Mouse (Mus musculus): ENCODE results near the gene Pik3r5. TPM values are rescaled to one million over a fixed set of nuclear protein-coding genes. Genes with fewer than 3 reads are reported as not detected.

Pik3r5 gene
- total and polyA plus RNA-seq, 3 experiments: 0.02 to 0.49 TPM; not detected in 1

DNA sequence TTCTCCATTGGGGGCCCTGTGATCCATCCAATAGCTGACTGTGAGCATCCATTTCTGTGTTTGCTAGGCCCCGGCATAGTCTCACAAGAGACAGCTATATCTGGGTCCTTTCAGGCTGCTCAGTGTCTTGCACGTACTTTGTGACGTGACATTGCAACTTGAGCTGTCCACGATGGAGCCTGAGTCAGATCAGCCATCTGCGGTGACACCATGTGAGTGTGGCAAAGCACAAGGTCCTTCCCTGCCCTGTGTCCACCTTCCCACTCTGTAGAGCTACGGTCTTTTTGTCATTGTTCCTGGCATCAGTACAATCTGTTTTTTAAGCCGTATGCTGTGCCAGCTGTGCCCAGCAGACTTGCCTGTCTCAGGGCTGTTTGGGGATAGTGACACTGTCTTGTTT is 75.3 kb downstream of the Pik3r5 start:
- ATAC-seq (ENCODE audit: extremely low read depth, insufficient number of reproducible peaks, low FRiP score, poor library complexity, severe bottlenecking): no peak
- TF ChIP-seq GATA1 (IDR thresholded peaks at IDR 0.05; ENCODE audit: borderline replicate concordance, low read length): no peak
- no peak for TF ChIP-seq GATA2 (IDR thresholded peaks at IDR 0.05; ENCODE audit: borderline replicate concordance, low read depth, low read length)
- no peak for TF ChIP-seq CTCF (IDR thresholded peaks at IDR 0.05; ENCODE audit: low read depth, low read length)
- no peak for TF ChIP-seq TAL1 (conservative IDR thresholded peaks at IDR 0.05; ENCODE audit: low read depth, low read length)
- no peak for TF ChIP-seq POLR2AphosphoS5 (IDR thresholded peaks at IDR 0.05; ENCODE audit: insufficient replicate concordance, low read depth, low read length)
- H3K4me3 ChIP-seq (ENCODE audit: low read depth, low read length): no peak overlapping the region
- no peaks in the 10 kb centered on the region for H3K9me3 ChIP-seq (replicated peaks)
- no peaks in the 10 kb centered on the region for H3K36me3 ChIP-seq (replicated peaks)
- peaks cover 6% of the 10 kb centered on the region for H3K27me3 ChIP-seq (ENCODE audit: insufficient read depth, low read length)
- no peak for DNase-seq (ENCODE audit: low spot score)
- H3K4me1 ChIP-seq (ENCODE audit: insufficient read depth, low read depth, low read length): peaks cover 4% of the 10 kb centered on the region; the same call in 1 of the 2 replicates

DNA sequence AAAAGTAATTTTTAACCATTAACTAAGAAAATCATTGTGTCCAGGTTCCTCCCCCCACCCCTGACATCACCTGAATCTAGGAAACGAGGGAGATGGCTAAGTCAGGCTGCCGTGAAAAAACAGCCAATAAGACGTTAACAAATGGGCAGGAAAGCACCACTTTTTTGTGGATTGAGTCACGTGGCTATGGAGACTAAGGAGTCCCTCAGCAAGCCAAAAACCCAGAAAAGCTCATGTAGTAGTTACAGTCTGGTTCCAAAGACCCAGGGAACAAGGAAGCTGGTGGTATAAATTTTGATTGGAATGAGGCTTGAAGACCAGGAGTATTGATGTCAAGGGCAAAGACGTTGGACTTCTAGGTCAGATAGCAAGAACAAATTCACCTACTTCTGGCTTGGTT is 76.7 kb downstream of the Pik3r5 start:
- no peaks in the 10 kb centered on the region for H3K36me3 ChIP-seq (replicated peaks)
- DNase-seq (ENCODE audit: low spot score) (no peak), ATAC-seq (ENCODE audit: extremely low read depth, insufficient number of reproducible peaks, low FRiP score, poor library complexity, severe bottlenecking) (no peak)
- H3K4me3 ChIP-seq (ENCODE audit: low read depth, low read length): no peak overlapping the region
- H3K27me3 ChIP-seq (ENCODE audit: insufficient read depth, low read length): peaks cover 3% of the 10 kb centered on the region; the same call in 1 of the 2 replicates
- H3K4me1 ChIP-seq (ENCODE audit: insufficient read depth, low read depth, low read length): no peaks in the 10 kb centered on the region
- TF ChIP-seq POLR2AphosphoS5 (IDR thresholded peaks at IDR 0.05; ENCODE audit: insufficient replicate concordance, low read depth, low read length): no peak
- no peak for TF ChIP-seq GATA1 (IDR thresholded peaks at IDR 0.05; ENCODE audit: borderline replicate concordance, low read length)
- TF ChIP-seq TAL1 (conservative IDR thresholded peaks at IDR 0.05; ENCODE audit: low read depth, low read length): no peak
- no peak for TF ChIP-seq CTCF (IDR thresholded peaks at IDR 0.05; ENCODE audit: low read depth, low read length)
- TF ChIP-seq GATA2 (IDR thresholded peaks at IDR 0.05; ENCODE audit: borderline replicate concordance, low read depth, low read length): no peak
- H3K9me3 ChIP-seq (replicated peaks): no peaks in the 10 kb centered on the region; the same call in 1 of the 2 replicates

DNA sequence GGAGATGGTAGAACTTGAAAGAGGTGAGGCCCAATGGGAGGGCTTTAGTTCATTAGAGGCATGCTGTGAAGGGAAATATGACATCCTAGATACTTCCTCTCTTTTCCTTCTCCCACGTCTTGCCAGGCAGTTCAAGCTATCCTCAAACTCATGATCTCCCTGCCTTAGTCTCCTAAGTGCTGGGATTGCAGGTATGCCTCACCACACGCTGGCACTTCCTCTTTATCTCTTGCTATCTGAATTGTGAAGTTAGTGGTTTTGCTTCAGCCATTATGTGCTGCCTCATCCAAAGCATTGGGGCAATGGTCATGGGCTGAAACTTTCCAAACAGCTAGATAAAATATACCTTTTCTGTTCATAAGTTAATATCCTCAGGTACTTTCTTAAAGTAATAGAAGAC is 77.3 kb downstream of the Pik3r5 start:
- Histone ChIP-seq H3K27me3 (ENCODE audit: insufficient read depth, low read length) (peaks cover 3% of the 10 kb centered on the region; the same call in 1 of the 2 replicates), H3K4me1 (ENCODE audit: insufficient read depth, low read depth, low read length) (no peaks in the 10 kb centered on the region), H3K9me3 (replicated peaks) (no peaks in the 10 kb centered on the region; the same call in 1 of the 2 replicates), H3K36me3 (replicated peaks) (no peaks in the 10 kb centered on the region), H3K4me3 (ENCODE audit: low read depth, low read length) (no peak overlapping the region)
- TF ChIP-seq POLR2AphosphoS5 (IDR thresholded peaks at IDR 0.05; ENCODE audit: insufficient replicate concordance, low read depth, low read length) (no peak), CTCF (IDR thresholded peaks at IDR 0.05; ENCODE audit: low read depth, low read length) (no peak), GATA1 (IDR thresholded peaks at IDR 0.05; ENCODE audit: borderline replicate concordance, low read length) (no peak), GATA2 (IDR thresholded peaks at IDR 0.05; ENCODE audit: borderline replicate concordance, low read depth, low read length) (no peak), TAL1 (conservative IDR thresholded peaks at IDR 0.05; ENCODE audit: low read depth, low read length) (no peak)
- ATAC-seq (ENCODE audit: extremely low read depth, insufficient number of reproducible peaks, low FRiP score, poor library complexity, severe bottlenecking) (no peak), DNase-seq (ENCODE audit: low spot score) (no peak)

DNA sequence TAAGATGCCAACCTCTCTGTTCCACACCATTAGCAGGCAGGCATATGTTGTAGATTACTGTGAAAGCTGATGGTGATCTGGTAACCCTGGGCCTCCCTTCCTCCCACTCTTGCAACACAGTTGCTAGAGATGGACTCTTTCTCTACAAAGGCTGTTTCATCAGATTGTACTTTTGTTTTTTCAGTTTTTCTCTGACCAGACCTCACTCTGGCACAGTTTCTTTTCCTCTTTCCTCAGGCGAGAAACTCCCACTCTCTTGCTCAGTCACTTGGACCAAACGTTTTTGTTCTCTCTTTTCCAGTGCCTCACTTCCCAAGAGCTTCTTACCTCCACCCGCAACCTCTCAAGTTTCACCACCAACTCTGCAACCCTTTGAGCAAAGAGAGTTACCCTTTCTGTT is 82.0 kb downstream of the Pik3r5 start:
- Histone ChIP-seq H3K9me3 (replicated peaks) (no peaks in the 10 kb centered on the region; the same call in 1 of the 2 replicates), H3K4me3 (ENCODE audit: low read depth, low read length) (no peak overlapping the region), H3K36me3 (replicated peaks) (no peaks in the 10 kb centered on the region), H3K4me1 (ENCODE audit: insufficient read depth, low read depth, low read length) (no peaks in the 10 kb centered on the region), H3K27me3 (ENCODE audit: insufficient read depth, low read length) (no peaks in the 10 kb centered on the region)
- DNase-seq (ENCODE audit: low spot score) (no peak), ATAC-seq (ENCODE audit: extremely low read depth, insufficient number of reproducible peaks, low FRiP score, poor library complexity, severe bottlenecking) (no peak)
- TF ChIP-seq GATA1 (IDR thresholded peaks at IDR 0.05; ENCODE audit: borderline replicate concordance, low read length) (no peak), GATA2 (IDR thresholded peaks at IDR 0.05; ENCODE audit: borderline replicate concordance, low read depth, low read length) (no peak), CTCF (IDR thresholded peaks at IDR 0.05; ENCODE audit: low read depth, low read length) (no peak)

DNA sequence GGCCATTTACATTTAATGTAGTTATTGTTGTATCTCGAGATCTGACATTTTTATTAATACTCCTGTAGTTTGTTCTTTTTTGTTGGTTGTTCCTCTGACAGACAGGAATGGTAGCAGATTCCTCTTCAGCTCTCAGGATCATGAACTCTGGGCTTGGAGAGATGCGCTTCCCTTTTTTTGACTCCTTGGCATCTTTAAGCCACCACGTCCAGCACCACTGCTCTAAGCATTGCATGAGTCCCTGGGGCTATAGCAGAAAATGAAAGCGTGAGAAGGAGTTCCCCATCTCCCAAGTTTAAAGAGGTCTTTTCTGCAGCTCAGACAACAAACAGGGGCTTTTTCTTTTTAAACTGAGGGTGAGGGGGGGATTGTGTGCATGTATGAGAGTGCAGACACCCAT is 87.4 kb downstream of the Pik3r5 start:
- H3K4me3 ChIP-seq (ENCODE audit: low read depth, low read length): no peak overlapping the region
- H3K36me3 ChIP-seq (replicated peaks): no peaks in the 10 kb centered on the region
- H3K4me1 ChIP-seq (ENCODE audit: insufficient read depth, low read depth, low read length): no peaks in the 10 kb centered on the region
- TF ChIP-seq GATA2 (IDR thresholded peaks at IDR 0.05; ENCODE audit: borderline replicate concordance, low read depth, low read length): no peak
- H3K27me3 ChIP-seq (ENCODE audit: insufficient read depth, low read length): no peaks in the 10 kb centered on the region
- DNase-seq (ENCODE audit: low spot score): no peak
- no peak for ATAC-seq (ENCODE audit: extremely low read depth, insufficient number of reproducible peaks, low FRiP score, poor library complexity, severe bottlenecking)
- no peaks in the 10 kb centered on the region for H3K9me3 ChIP-seq (replicated peaks)

DNA sequence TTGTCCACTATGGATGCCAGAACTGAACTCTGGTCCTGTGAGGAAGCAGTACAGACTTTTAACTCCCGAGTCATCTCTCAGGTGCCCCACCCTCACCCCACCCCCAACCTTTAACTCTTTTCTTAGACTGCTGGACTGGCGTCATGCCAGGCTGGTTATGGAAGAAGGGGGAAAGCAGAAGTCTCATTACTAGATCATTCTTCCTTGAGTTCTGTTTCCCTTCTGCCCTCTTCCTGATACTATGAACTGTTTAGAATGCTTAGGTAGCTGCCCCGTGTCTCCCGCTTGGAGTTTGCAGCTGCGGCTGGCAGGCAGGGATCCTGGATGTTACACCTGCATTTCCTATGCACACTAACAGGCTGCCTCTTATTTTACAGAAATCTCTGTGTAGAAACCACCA is 87.9 kb downstream of the Pik3r5 start:
- Histone ChIP-seq H3K4me1 (ENCODE audit: insufficient read depth, low read depth, low read length) (no peaks in the 10 kb centered on the region), H3K36me3 (replicated peaks) (no peaks in the 10 kb centered on the region), H3K27me3 (ENCODE audit: insufficient read depth, low read length) (no peaks in the 10 kb centered on the region), H3K9me3 (replicated peaks) (no peaks in the 10 kb centered on the region), H3K4me3 (ENCODE audit: low read depth, low read length) (no peak overlapping the region)
- TF ChIP-seq GATA1 (IDR thresholded peaks at IDR 0.05; ENCODE audit: borderline replicate concordance, low read length) (no peak), CTCF (IDR thresholded peaks at IDR 0.05; ENCODE audit: low read depth, low read length) (no peak), TAL1 (conservative IDR thresholded peaks at IDR 0.05; ENCODE audit: low read depth, low read length) (no peak), GATA2 (IDR thresholded peaks at IDR 0.05; ENCODE audit: borderline replicate concordance, low read depth, low read length) (no peak), POLR2AphosphoS5 (IDR thresholded peaks at IDR 0.05; ENCODE audit: insufficient replicate concordance, low read depth, low read length) (no peak)
- ATAC-seq (ENCODE audit: extremely low read depth, insufficient number of reproducible peaks, low FRiP score, poor library complexity, severe bottlenecking): no peak
- DNase-seq (ENCODE audit: low spot score): no peak

DNA sequence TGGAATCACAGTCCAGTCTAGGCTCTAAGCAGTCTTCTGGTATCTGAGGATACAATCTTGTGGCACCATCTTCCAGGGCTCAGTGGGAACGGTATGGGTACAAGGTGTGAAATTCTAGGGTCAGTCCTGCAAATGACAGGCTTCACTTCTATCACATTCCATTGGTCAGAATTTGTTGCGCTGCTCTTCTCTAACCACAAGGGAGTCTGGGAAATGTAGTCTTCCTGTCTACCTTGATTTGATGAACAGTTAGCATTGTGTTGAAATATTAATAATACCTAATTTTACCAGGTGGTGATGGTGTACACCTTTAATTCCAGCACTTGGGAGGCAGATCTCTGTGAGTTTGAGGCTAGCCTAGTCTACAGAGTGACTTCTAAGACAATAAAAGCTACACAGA is 88.5 kb downstream of the Pik3r5 start:
- Histone ChIP-seq H3K4me1 (ENCODE audit: insufficient read depth, low read depth, low read length) (no peaks in the 10 kb centered on the region), H3K27me3 (ENCODE audit: insufficient read depth, low read length) (peaks cover 1% of the 10 kb centered on the region; the same call in 1 of the 2 replicates), H3K4me3 (ENCODE audit: low read depth, low read length) (no peak overlapping the region), H3K9me3 (replicated peaks) (no peaks in the 10 kb centered on the region), H3K36me3 (replicated peaks) (no peaks in the 10 kb centered on the region)
- no peak for DNase-seq (ENCODE audit: low spot score)
- ATAC-seq (ENCODE audit: extremely low read depth, insufficient number of reproducible peaks, low FRiP score, poor library complexity, severe bottlenecking): no peak
- no peak for TF ChIP-seq CTCF (IDR thresholded peaks at IDR 0.05; ENCODE audit: low read depth, low read length)
- TF ChIP-seq TAL1 (conservative IDR thresholded peaks at IDR 0.05; ENCODE audit: low read depth, low read length): no peak
- no peak for TF ChIP-seq POLR2AphosphoS5 (IDR thresholded peaks at IDR 0.05; ENCODE audit: insufficient replicate concordance, low read depth, low read length)
- TF ChIP-seq GATA2 (IDR thresholded peaks at IDR 0.05; ENCODE audit: borderline replicate concordance, low read depth, low read length): no peak
- no peak for TF ChIP-seq GATA1 (IDR thresholded peaks at IDR 0.05; ENCODE audit: borderline replicate concordance, low read length)

Measured in G1E (cell line).